Mouse (Mus musculus): ENCODE data around the gene Hebp1.

GRCm38 (mm10) chr6:135167380-135168311 is 30.2 kb downstream of the Hebp1 start:
- TF ChIP-seq CTCF (IDR thresholded peaks at IDR 0.05) (no peak), POLR2A (IDR thresholded peaks at IDR 0.05; ENCODE audit: insufficient read depth, low read depth, low read length) (peak; percentile 78)

All from heart, adult 2 months (tissue).